Mouse (Mus musculus) forebrain, embryonic 11.5 days (tissue): ENCODE measurements at regions not wholly inside any gene's neighbourhood (a gene's known extent, or its start where the extent isn't known, plus 50 kb on each side); places are given as distances from the start of the nearest gene placed in this dataset.

Source experiments
- ATAC-seq: fragments of 200-750 bp; cut with Nextera tagmentation; replicated peaks from 2 replicates; pipeline ENCODE4 v1.8.0; 2017; ENCODE audit warnings: moderate TSS enrichment; ENCODE audit not compliant: low FRiP score
- DNase-seq: peaks from one replicate; pipeline ENCODE4 v3.0.0-alpha.2; 2017; ENCODE audit warnings: low spot score
- H3K27ac ChIP-seq: fragments of 300-500 bp; sonication (generic); 2 replicates; pipeline ENCODE4 v1.5.1; 2014; ENCODE audit warnings: low read depth, low read length
- H3K27me3 ChIP-seq: fragments of 300-500 bp; sonication (generic); 2 replicates; pipeline ENCODE4 v1.6.1; 2014; ENCODE audit warnings: mild to moderate bottlenecking, low read length, mixed read lengths; ENCODE audit not compliant: control insufficient read depth, insufficient read depth
- H3K36me3 ChIP-seq: fragments of 300-500 bp; sonication (generic); 2 replicates; pipeline ENCODE4 v1.6.1; 2014; ENCODE audit warnings: mild to moderate bottlenecking, low read length, moderate library complexity, mixed read lengths; ENCODE audit not compliant: control insufficient read depth, insufficient read depth
- H3K4me1 ChIP-seq: fragments of 300-500 bp; sonication (generic); replicated peaks from 2 replicates; pipeline ENCODE4 v1.6.1; 2014; ENCODE audit warnings: low read length, mixed read lengths; ENCODE audit not compliant: control insufficient read depth, insufficient read depth
- H3K4me2 ChIP-seq: fragments of 300-500 bp; sonication (generic); 2 replicates; pipeline ENCODE4 v1.6.1; 2014; ENCODE audit warnings: low read depth, mild to moderate bottlenecking, low read length, moderate library complexity, mixed read lengths; ENCODE audit not compliant: severe bottlenecking
- H3K4me3 ChIP-seq: fragments of 300-500 bp; sonication (generic); 2 replicates; pipeline ENCODE4 v1.5.1; 2014; ENCODE audit warnings: low read depth, low read length
- H3K9ac ChIP-seq: fragments of 300-500 bp; sonication (generic); 2 replicates; pipeline ENCODE4 v1.6.1; 2014; ENCODE audit warnings: low read length
- H3K9me3 ChIP-seq: fragments of 300-500 bp; sonication (generic); 2 replicates; pipeline ENCODE4 v1.6.1; 2016; ENCODE audit warnings: low read length, mixed read lengths; ENCODE audit not compliant: control insufficient read depth
- WGBS: fragments of 180-500 bp; shearing (Covaris S2); extraction: QIAGEN DNeasy Blood & Tissue Kit; methylation state at CpG from one replicate; pipeline ENCODE4 v1.1.7; 2014; 5-methylcytosine and 5-hydroxymethylcytosine counted together

- Histone ChIP-seq H3K27me3 (no peaks in the 10 kb centered on the region), H3K9ac (no peak overlapping the region)
- WGBS = 30% methylated on average over 14 of the region's 14 CpGs
Measured at GRCm38 (mm10) chr12:92302951-92303591, 454.1 kb upstream of the Sel1l start.

GRCm38 (mm10) chr12:92294887-92295286 is 445.9 kb upstream of the Sel1l start:
- no peak overlapping the region for H3K27ac ChIP-seq
- no peak overlapping the region for H3K4me2 ChIP-seq
- 80% methylated on average over 4 of the region's 4 CpGs for WGBS
- no peaks in the 10 kb centered on the region; the same call in 1 of the 2 replicates for H3K4me1 ChIP-seq
- H3K36me3 ChIP-seq = no peaks in the 10 kb centered on the region
- DNase-seq (no peak), ATAC-seq (no peak)
- peaks cover 2% of the 10 kb centered on the region; the same call in 1 of the 2 replicates for H3K27me3 ChIP-seq
- H3K4me3 ChIP-seq = no peak overlapping the region
- no peak overlapping the region for H3K9ac ChIP-seq
- H3K9me3 ChIP-seq = no peaks in the 10 kb centered on the region

More at GRCm38 (mm10) chr12:92302951-92303591, 454.1 kb upstream of the Sel1l start:
- peak; percentile 79 for ATAC-seq
- Histone ChIP-seq H3K36me3 (no peaks in the 10 kb centered on the region), H3K4me2 (no peak overlapping the region), H3K9me3 (no peaks in the 10 kb centered on the region), H3K4me1 (no peaks in the 10 kb centered on the region), H3K4me3 (no peak overlapping the region), H3K27ac (no peak overlapping the region)
- DNase-seq = peak; percentile 82

- Histone ChIP-seq H3K4me1 (no peaks in the 10 kb centered on the region; the same call in 1 of the 2 replicates), H3K9ac (no peak overlapping the region), H3K4me2 (no peak overlapping the region), H3K4me3 (no peak overlapping the region), H3K27ac (peak overlapping the region; percentile 71), H3K36me3 (no peaks in the 10 kb centered on the region), H3K27me3 (peaks cover 2% of the 10 kb centered on the region; the same call in 1 of the 2 replicates), H3K9me3 (no peaks in the 10 kb centered on the region)
- DNase-seq = no peak
- ATAC-seq = peak; percentile 63
Measured at GRCm38 (mm10) chr12:92293341-92293720, 444.4 kb upstream of the Sel1l start.

DNA sequence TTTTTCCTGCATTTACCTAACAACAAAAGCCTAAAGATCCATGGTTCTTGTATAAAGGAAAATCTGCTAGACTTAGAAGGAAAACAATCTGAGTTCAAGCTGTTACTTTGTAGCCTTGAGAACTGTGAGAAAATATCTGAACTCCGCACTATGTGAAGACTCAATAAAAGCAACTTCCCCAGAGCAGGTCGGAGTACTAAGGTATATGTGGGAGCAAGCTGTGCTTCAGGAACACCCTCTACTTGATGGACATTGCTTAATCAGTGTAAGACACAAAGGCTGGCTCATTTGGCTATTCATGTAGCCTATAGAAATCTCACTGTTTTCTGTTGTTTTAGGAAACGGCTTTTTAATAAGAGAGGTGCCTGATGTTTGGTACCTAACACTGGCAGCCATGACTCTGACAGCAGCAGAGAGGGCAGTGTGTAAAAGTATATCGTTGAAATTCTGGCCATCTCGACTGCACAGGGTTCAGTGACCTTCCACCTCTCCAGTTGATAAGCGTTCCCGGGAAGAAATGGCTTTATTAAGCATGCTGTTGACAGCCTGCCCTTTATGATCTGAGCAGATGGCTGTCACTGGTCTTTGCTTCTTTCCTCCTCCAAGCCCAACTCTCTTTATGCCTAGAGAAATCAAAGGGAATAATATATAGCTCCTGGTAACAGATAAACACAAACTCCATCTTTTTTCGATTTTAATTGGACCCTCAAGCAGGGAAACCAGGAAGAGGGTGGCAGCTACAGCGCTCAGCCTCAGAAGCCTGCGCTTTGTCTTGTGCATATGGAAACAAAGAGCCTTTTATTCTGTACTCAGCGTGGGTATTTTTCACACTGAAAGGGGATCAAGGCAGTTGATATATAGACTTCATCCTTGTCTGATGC is 443.7 kb upstream of the Sel1l start:
- DNase-seq (peak; percentile 69), ATAC-seq (peak; percentile 91)
- Histone ChIP-seq H3K4me1 (no peaks in the 10 kb centered on the region; the same call in 1 of the 2 replicates), H3K4me2 (peak overlapping the region; percentile 8; the same call in 1 of the 2 replicates), H3K9me3 (no peaks in the 10 kb centered on the region), H3K36me3 (no peaks in the 10 kb centered on the region), H3K4me3 (no peak overlapping the region), H3K27me3 (peaks cover 2% of the 10 kb centered on the region; the same call in 1 of the 2 replicates), H3K9ac (no peak overlapping the region), H3K27ac (peak overlapping the region; percentile 71)
- WGBS = 9% methylated on average over 11 of the region's 11 CpGs

GRCm38 (mm10) chr12:92291490-92291889 is 442.5 kb upstream of the Sel1l start:
- no peak overlapping the region for H3K4me3 ChIP-seq
- 90% methylated on average over 1 of the region's 1 CpGs for WGBS
- ATAC-seq = no peak

GRCm38 (mm10) chr12:92285511-92285910 is 436.6 kb upstream of the Sel1l start:
- no peak for DNase-seq

More at GRCm38 (mm10) chr12:92291490-92291889, 442.5 kb upstream of the Sel1l start:
- no peak for DNase-seq
- Histone ChIP-seq H3K27ac (no peak overlapping the region), H3K4me2 (no peak overlapping the region), H3K9ac (no peak overlapping the region), H3K36me3 (no peaks in the 10 kb centered on the region), H3K9me3 (no peaks in the 10 kb centered on the region), H3K4me1 (no peaks in the 10 kb centered on the region; the same call in 1 of the 2 replicates), H3K27me3 (peaks cover 2% of the 10 kb centered on the region; the same call in 1 of the 2 replicates)

GRCm38 (mm10) chr12:92280470-92280869 is 431.5 kb upstream of the Sel1l start:
- no peak overlapping the region for H3K9ac ChIP-seq
- H3K4me3 ChIP-seq = no peak overlapping the region
- no peaks in the 10 kb centered on the region for H3K9me3 ChIP-seq
- no peak for DNase-seq
- no peak overlapping the region for H3K4me2 ChIP-seq
- H3K4me1 ChIP-seq = no peaks in the 10 kb centered on the region
- ATAC-seq = no peak
- no peaks in the 10 kb centered on the region for H3K36me3 ChIP-seq
- WGBS = 63% methylated on average over 1 of the region's 1 CpGs
- H3K27ac ChIP-seq = no peak overlapping the region
- H3K27me3 ChIP-seq = no peaks in the 10 kb centered on the region

More at GRCm38 (mm10) chr12:92285511-92285910, 436.6 kb upstream of the Sel1l start:
- Histone ChIP-seq H3K9me3 (no peaks in the 10 kb centered on the region), H3K4me2 (no peak overlapping the region), H3K4me1 (no peaks in the 10 kb centered on the region), H3K27ac (no peak overlapping the region), H3K4me3 (no peak overlapping the region), H3K9ac (no peak overlapping the region), H3K27me3 (no peaks in the 10 kb centered on the region), H3K36me3 (no peaks in the 10 kb centered on the region)
- no peak for ATAC-seq
- WGBS = 92% methylated on average over 5 of the region's 5 CpGs

- Histone ChIP-seq H3K9ac (no peak overlapping the region), H3K4me2 (no peak overlapping the region), H3K27ac (no peak overlapping the region), H3K36me3 (no peaks in the 10 kb centered on the region), H3K4me3 (no peak overlapping the region), H3K9me3 (no peaks in the 10 kb centered on the region), H3K4me1 (no peaks in the 10 kb centered on the region), H3K27me3 (no peaks in the 10 kb centered on the region)
- ATAC-seq (no peak), DNase-seq (no peak)
- WGBS = 58% methylated on average over 4 of the region's 4 CpGs
Measured at GRCm38 (mm10) chr12:92251962-92252361, 403.0 kb upstream of the Sel1l start.
